Mouse (Mus musculus) limb, embryonic 11.5 days (tissue): ENCODE measurements around the gene Hoxd12. TPM values are rescaled to one million over a fixed set of nuclear protein-coding genes. Genes with fewer than 3 reads are reported as not detected.
A peak's percentile ranks its signal among the peaks of the same experiment; 100 is the strongest.

ENCODE experiments used
- ATAC-seq: fragments of 200-750 bp; cut with Nextera tagmentation; 2 replicates; pipeline ENCODE4 v1.8.0; 2017; ENCODE audit warnings: low read depth; ENCODE audit not compliant: insufficient number of reproducible peaks, low FRiP score, low TSS enrichment
- DNase-seq: peaks from one replicate; pipeline ENCODE4 v3.0.0-alpha.2; 2015; ENCODE audit warnings: low spot score
- H3K27ac ChIP-seq: fragments of 300-500 bp; sonication (generic); replicated peaks from 2 replicates; pipeline ENCODE4 v1.5.1; 2014; ENCODE audit warnings: low read depth, mild to moderate bottlenecking, low read length
- H3K27me3 ChIP-seq: fragments of 300-500 bp; sonication (generic); 2 replicates; pipeline ENCODE4 v1.6.1; 2014; ENCODE audit warnings: mild to moderate bottlenecking, low read length, mixed read lengths; ENCODE audit not compliant: control insufficient read depth, insufficient read depth
- H3K36me3 ChIP-seq: fragments of 300-500 bp; sonication (generic); 2 replicates; pipeline ENCODE4 v1.6.1; 2014; ENCODE audit warnings: mild to moderate bottlenecking, low read length, moderate library complexity, mixed read lengths; ENCODE audit not compliant: control insufficient read depth, insufficient read depth
- H3K4me1 ChIP-seq: fragments of 300-500 bp; sonication (generic); 2 replicates; pipeline ENCODE4 v1.6.1; 2014; ENCODE audit warnings: low read length, mixed read lengths; ENCODE audit not compliant: control insufficient read depth, insufficient read depth
- H3K4me2 ChIP-seq: fragments of 300-500 bp; sonication (generic); 2 replicates; pipeline ENCODE4 v1.6.1; 2014; ENCODE audit warnings: low read depth, mild to moderate bottlenecking, moderate library complexity; ENCODE audit not compliant: severe bottlenecking
- H3K4me3 ChIP-seq: fragments of 300-500 bp; sonication (generic); 2 replicates; pipeline ENCODE4 v1.5.1; 2014; ENCODE audit warnings: low read depth, low read length
- H3K9ac ChIP-seq: fragments of 300-500 bp; sonication (generic); 2 replicates; pipeline ENCODE4 v1.6.1; 2014; ENCODE audit warnings: mild to moderate bottlenecking, low read length
- H3K9me3 ChIP-seq: fragments of 300-500 bp; sonication (generic); 2 replicates; pipeline ENCODE4 v1.6.1; 2016; ENCODE audit warnings: low read length; ENCODE audit not compliant: control insufficient read depth
- WGBS: fragments of 180-500 bp; shearing (Covaris S2); extraction: QIAGEN DNeasy Blood & Tissue Kit; methylation state at CpG from one replicate; pipeline ENCODE4 v1.1.7; 2014; 5-methylcytosine and 5-hydroxymethylcytosine counted together
- polyA plus RNA-seq: library from polyadenylated mRNA; unstranded; fragments of >200 nt; fragmentation: Nextera tagmentation; extraction: Ambion mirVana; gene quantifications from 2 replicates; pipeline ENCODE4 v1.2.1, GENCODE M21; 2014

Hoxd12 gene
- polyA plus RNA-seq, 1 experiment from 2014 or later = 80.7 TPM

DNA sequence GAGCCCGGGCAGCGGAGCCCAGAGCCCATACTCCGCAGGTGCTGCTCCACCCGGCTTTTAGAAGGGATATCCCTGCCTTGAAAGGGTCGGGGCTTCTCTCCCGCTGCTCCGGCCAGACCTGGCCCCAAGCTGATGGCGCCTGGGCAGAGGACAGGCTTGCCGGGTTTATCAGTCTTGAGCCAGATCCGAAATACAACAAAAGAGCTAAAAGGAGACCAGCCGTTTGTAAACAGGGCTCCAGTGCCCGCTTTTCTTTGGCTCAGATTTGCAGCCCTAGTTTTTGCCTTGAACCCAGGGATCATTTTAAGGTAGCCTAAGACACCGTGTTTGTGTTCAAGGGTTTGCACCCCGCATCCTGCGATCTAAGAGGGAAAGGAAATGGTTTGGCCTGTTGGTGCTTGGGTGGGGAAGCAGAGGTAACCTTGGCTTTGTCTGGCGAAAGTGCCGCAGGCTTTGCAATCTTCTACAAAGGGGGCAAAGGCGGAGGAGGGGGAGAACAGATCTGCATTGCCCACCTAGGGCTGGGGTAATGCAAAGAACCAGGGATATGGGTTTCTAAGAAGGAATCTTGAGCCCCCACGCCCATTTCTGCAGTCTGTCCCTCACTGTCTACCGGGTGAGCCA, 18.1 kb downstream of the Hoxd12 start:
- no peaks in the 10 kb centered on the region for H3K36me3 ChIP-seq
- peaks cover 39% of the 10 kb centered on the region for H3K4me1 ChIP-seq
- ATAC-seq = no peak
- peak overlapping the region; percentile 96 for H3K9ac ChIP-seq
- WGBS = 2% methylated on average over 20 of the region's 20 CpGs
- peak overlapping the region; percentile 61 for H3K4me3 ChIP-seq
- peak overlapping the region; percentile 93 for H3K4me2 ChIP-seq
- H3K9me3 ChIP-seq = no peaks in the 10 kb centered on the region
- peak overlapping the region; percentile 94 for H3K27ac ChIP-seq
- DNase-seq = peak; percentile 62
- H3K27me3 ChIP-seq = peaks cover 3% of the 10 kb centered on the region; the same call in 1 of the 2 replicates

GRCm38 (mm10) chr2:74693432-74693827, 18.6 kb downstream of the Hoxd12 start:
- H3K27me3 ChIP-seq = no peaks in the 10 kb centered on the region; the same call in 1 of the 2 replicates
- ATAC-seq (no peak), DNase-seq (peak; percentile 54)
- H3K4me2 ChIP-seq = peak overlapping the region; percentile 93
- H3K27ac ChIP-seq = peak overlapping the region; percentile 94
- no peaks in the 10 kb centered on the region for H3K36me3 ChIP-seq
- H3K4me1 ChIP-seq = peaks cover 39% of the 10 kb centered on the region
- H3K9me3 ChIP-seq = no peaks in the 10 kb centered on the region
- peak overlapping the region; percentile 61 for H3K4me3 ChIP-seq
- peak overlapping the region; percentile 96 for H3K9ac ChIP-seq
- WGBS = 7% methylated on average over 4 of the region's 4 CpGs

DNA sequence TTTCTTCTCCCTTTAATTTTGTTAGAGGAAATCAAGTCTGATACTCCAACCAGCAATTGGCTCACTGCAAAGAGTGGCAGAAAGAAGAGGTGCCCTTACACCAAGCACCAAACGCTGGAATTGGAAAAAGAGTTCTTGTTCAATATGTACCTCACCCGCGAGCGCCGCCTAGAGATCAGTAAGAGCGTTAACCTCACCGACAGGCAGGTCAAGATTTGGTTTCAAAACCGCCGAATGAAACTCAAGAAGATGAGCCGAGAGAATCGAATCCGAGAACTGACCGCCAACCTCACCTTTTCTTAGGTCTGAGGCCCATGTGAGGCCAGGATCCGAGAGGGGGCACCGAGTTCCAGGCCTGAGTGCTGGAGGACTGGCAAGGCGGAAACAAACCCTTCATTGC, 19.3 kb downstream of the Hoxd12 start:
- Histone ChIP-seq H3K9ac (peak overlapping the region; percentile 96), H3K9me3 (no peaks in the 10 kb centered on the region), H3K4me3 (peak overlapping the region; percentile 61), H3K27me3 (no peaks in the 10 kb centered on the region; the same call in 1 of the 2 replicates), H3K4me1 (peaks cover 41% of the 10 kb centered on the region), H3K27ac (peak overlapping the region; percentile 94), H3K36me3 (no peaks in the 10 kb centered on the region), H3K4me2 (peak overlapping the region; percentile 93)
- 2% methylated on average over 16 of the region's 16 CpGs for WGBS
- peak; percentile 88 for DNase-seq
- no peak for ATAC-seq

- Histone ChIP-seq H3K27ac (0 out of 2 replicates have a peak overlapping the region, but pooled peaks have one; percentile 47), H3K4me3 (peak overlapping the region; percentile 71), H3K36me3 (no peaks in the 10 kb centered on the region), H3K4me2 (peak overlapping the region; percentile 93), H3K9me3 (no peaks in the 10 kb centered on the region), H3K27me3 (no peaks in the 10 kb centered on the region; the same call in 1 of the 2 replicates), H3K4me1 (peaks cover 43% of the 10 kb centered on the region), H3K9ac (peak overlapping the region; percentile 97)
- WGBS = 4% methylated on average over 1 of the region's 1 CpGs
- ATAC-seq (no peak), DNase-seq (peak; percentile 41)
Observed at GRCm38 (mm10) chr2:74695383-74695782, 20.6 kb downstream of the Hoxd12 start.

DNA sequence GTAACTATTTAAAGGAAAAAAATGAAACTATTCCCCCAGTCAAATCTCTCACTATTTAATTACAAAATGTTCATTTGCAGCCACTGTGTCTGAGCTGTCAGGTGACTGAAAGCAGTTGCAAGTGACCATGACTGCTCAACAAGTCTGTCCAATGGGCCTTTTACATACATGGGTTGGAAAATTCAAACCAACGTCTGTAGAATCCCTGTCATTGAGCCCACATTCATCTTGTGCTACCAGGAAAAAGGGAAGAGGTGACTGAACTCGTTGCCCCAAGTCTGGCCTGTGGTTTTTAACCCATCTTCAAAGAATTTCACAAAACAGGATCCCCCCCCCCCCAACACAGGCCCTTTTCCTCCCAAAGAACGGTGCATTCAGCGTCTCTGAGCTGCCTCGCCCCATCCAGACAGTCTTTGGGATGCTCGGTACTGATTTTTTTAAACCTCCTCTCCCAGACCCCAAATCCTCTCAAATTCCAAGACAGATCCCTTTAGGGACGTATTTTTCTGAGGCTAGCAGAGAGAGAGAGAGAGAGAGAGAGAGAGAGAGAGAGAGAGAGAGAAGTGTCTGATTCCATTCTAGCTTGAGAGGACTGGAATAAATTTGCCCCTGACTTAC, 21.1 kb downstream of the Hoxd12 start:
- ATAC-seq (no peak), DNase-seq (peak; percentile 41)
- Histone ChIP-seq H3K4me1 (peaks cover 47% of the 10 kb centered on the region), H3K36me3 (no peaks in the 10 kb centered on the region), H3K27me3 (no peaks in the 10 kb centered on the region; the same call in 1 of the 2 replicates), H3K9me3 (no peaks in the 10 kb centered on the region), H3K4me3 (peak overlapping the region; percentile 71), H3K9ac (peak overlapping the region; percentile 97), H3K4me2 (peak overlapping the region; percentile 93), H3K27ac (peak overlapping the region; percentile 98)
- 0% methylated on average over 7 of the region's 7 CpGs for WGBS

DNA sequence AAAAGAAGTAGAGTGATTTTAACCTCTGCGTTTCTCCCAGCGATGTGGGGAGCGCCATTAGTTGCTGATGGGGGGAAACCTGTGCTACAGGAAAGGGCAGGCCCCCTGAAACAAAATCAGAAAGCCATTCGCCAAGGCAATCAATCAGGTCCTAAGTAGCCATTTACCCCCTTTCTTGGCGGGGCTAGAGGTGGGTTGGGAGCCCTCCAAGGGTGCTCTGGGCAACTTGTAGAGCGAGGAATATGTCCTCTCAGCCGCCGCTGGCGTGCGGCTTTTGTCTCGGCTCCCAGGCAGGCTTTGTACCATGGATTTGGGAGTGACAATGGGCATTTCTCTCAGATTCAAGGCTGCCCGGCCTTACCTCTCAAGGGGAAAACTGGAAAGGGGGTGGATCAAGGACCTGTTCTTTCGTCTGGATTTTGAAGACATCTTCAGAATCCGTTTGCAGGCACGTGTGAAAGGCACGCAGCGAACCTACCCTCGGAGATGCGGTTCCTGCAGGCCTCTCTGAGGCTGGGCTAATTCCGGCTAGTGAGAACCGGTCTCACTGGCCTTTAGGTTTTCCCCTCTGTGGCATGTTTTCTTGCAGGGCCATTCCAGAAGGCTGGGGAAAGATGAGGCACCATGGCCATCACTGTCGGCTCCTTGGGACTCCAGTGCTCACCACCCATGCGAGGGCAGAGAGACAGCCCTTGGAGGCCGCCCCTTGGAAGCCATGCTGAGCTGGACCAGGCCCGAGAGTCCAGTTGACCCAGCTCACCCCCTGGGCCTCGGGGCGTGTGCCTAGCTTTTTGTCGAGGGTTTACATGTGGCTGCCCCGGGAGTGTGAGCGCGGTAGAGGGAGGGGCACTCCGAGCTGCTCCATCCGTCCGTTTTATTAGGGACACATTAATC, 21.9 kb downstream of the Hoxd12 start:
- H3K27ac ChIP-seq = peak overlapping the region; percentile 98
- H3K4me3 ChIP-seq = peak overlapping the region; percentile 71
- no peaks in the 10 kb centered on the region for H3K36me3 ChIP-seq
- peak overlapping the region; percentile 97 for H3K9ac ChIP-seq
- peaks cover 45% of the 10 kb centered on the region for H3K4me1 ChIP-seq
- ATAC-seq (peak; percentile 9; the same call in 1 of the 2 replicates), DNase-seq (peak; percentile 80)
- peak overlapping the region; percentile 93 for H3K4me2 ChIP-seq
- no peaks in the 10 kb centered on the region; the same call in 1 of the 2 replicates for H3K27me3 ChIP-seq
- no peaks in the 10 kb centered on the region for H3K9me3 ChIP-seq
- 2% methylated on average over 34 of the region's 34 CpGs for WGBS

- Histone ChIP-seq H3K27ac (peak within 1 kb of the TSS; percentile 98), H3K4me2 (peak within 1 kb of the TSS; percentile 93), H3K4me1 (peaks cover 38% of the 10 kb centered on the region), H3K9ac (peak within 1 kb of the TSS; percentile 97), H3K36me3 (no peaks in the 10 kb centered on the region), H3K27me3 (no peaks in the 10 kb centered on the region; the same call in 1 of the 2 replicates), H3K4me3 (peak within 1 kb of the TSS; percentile 71), H3K9me3 (no peaks in the 10 kb centered on the region)
- ATAC-seq = peak; percentile 51
- under 1% methylated on average over 43 of the region's 43 CpGs for WGBS
- peak; percentile 87 for DNase-seq
Observed at GRCm38 (mm10) chr2:74697567-74698121, 22.8 kb downstream of the Hoxd12 start, which contains the start of gene Hoxd9. Gene Hoxd9 (plus strand): TSS chr2:74697727.
